Mouse (Mus musculus) liver, embryonic 14.5 days (tissue): ENCODE data around the gene Rab29.

ENCODE experiments used
- CTCF ChIP-seq: IDR thresholded peaks from 2 replicates; pipeline ENCODE4 v1.5.1; 2016; ENCODE audit warnings: antibody characterized with exemption, low read depth, control low read depth
- EP300 ChIP-seq: IDR thresholded peaks from 2 replicates; pipeline ENCODE4 v1.6.1; 2016; ENCODE audit warnings: antibody characterized with exemption, low read depth

DNA sequence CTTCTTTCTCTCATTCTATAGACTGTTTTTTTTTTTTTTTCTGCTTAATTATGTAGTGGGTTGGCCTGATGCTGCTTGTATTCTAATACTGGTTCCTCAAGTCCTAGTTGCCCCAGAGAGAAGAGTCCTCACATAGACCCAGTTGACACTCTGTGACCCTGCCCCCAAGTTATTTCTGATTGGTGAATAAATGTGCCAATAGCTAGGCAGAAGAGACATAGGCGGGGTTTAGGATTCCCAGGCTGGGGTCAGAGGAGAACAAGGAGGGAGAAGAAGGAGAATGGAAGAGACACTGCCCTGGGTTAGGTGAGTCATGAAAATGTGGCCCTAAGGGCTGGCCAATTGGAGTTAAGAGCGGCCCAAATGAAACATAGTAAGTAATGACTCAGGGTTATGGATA lies 12.8 kb downstream of the Rab29 start:
- TF ChIP-seq EP300, result no peak
- TF ChIP-seq CTCF, result no peak
